Mouse (Mus musculus) thymus, postnatal 14 days (tissue): ENCODE results near the gene Stmn3.

Experiments
- DNase-seq: peaks from one replicate; pipeline ENCODE4 v3.0.0; 2021

Gene Stmn3

GRCm38 (mm10) chr2:181286629-181287337 is 27.5 kb downstream of the Stmn3 start:
- DNase-seq, result no peak

- DNase-seq, result no peak
Observed at GRCm38 (mm10) chr2:181279968-181280367, 34.3 kb downstream of the Stmn3 start.

DNA sequence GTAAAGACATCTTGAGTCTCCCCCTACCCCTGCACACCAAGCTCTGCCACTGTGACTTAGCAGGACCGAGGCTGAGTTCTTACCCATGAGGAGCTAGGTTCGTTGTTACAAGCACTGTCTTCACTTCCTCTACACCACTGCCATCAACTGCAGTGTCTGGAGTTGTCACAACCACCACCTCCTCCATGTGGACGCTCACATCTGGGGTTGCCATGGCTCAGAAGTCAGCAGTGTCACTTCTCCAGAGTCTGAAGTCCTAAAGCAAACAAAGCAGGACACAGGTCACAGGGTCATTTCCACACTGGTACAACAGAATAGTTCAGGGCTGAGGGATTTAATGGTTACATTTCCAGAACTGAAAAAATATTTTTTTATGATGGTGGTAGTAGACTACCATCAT is 36.4 kb downstream of the Stmn3 start:
- DNase-seq, result no peak

GRCm38 (mm10) chr2:181276766-181277165 is 37.5 kb downstream of the Stmn3 start:
- no peak for DNase-seq

DNA sequence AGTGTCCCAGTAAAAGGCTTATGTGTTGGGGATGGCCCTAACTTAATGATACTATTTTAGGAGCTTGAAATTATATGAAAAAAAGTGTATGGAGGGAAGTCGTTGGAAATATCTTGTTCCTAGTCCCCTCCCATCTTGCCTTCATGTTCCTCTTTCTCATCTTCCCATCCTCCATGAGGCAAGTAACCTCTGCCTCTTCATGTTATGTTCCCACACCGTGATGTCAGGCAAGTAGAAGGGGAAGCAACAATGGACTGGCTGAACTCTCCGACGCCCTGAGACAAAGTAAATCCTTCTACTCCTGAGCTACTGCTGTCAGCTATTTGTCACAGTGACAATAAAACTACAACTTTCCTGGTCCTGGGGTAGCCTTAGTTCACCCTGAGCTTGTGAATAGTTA is 39.7 kb downstream of the Stmn3 start:
- no peak for DNase-seq

DNA sequence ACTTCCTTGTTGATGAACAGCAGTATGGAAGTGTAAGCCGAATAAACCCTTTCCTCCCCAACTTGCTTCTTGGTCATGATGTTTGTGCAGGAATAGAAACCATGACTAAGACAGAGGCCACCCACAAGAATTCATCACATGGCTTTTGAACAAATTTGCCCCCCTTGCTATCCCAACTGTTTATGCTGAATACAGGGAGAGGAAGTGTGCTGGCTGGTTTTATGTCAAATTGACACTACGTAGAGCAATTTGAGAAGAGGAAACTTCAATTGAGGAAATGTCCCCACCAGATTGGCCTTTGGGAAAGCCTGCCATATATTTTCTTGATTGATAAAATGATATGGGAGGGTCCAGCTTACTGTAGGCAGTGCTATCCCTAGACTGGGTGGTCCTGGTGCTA is 40.5 kb downstream of the Stmn3 start:
- DNase-seq, result no peak

DNA sequence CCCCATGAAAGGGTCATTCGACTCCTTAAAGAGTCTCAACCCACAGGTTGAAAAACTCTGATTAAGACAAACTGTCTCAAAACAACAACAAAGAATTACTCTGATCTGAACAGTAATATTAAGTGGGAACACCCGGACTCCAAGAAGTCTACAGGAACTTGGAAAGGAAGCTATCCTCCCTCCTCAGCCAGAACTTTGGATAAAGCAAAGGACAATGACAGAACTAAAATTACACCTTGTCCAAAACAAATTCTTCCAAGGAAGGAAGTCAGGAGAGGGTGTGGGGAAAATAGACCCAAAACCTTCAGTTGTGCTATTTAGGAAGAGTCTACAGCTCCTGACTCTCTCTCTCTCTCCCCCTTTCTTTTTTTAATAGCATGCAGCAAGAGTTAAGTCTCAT is 42.2 kb downstream of the Stmn3 start:
- no peak for DNase-seq

DNA sequence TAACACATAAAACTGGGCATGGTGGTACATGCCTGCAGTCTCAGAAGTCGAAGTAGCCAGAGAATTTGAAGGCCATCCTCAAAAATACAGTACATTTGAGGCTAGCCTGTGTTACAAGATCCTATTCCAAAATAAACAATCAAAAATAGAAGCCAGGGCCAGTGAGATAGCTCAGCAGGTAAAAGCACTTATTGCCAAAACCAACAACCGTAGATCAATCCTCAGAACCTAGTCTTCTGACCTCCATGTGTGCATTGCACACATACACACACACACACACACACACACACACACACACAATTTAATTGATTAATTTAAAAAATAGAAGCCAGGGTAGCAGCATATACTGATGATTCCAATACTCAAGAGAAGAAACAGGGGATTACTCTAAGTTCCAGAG is 47.5 kb downstream of the Stmn3 start:
- no peak for DNase-seq
